Mouse (Mus musculus) gastrocnemius, postnatal 14 days (tissue): Measurements from ENCODE around the gene Skp1a. TPM values are rescaled to one million over a fixed set of nuclear protein-coding genes. Genes with fewer than 3 reads are reported as not detected.
"Not testable (repeated sequence)": the region's sequence is repeated elsewhere in the genome, so short reads cannot be mapped to it uniquely, and the experiment has no call there.

Experiments
- DNase-seq: peaks from one replicate; pipeline ENCODE4 v3.0.0; 2021; ENCODE audit warnings: mixed read lengths
- intact Hi-C: fragments of 180-260 bp; cut with DNase I; formaldehyde crosslinking; loops from one replicate; pipeline ENCODE4 v1.15.1; 2025; ENCODE audit warnings: low total_unique reads
- long read RNA-seq, 2 experiments: library from polyadenylated mRNA; stranded (forward); transcript quantifications; one replicate each; pipeline ENCODE4 v2.0.0; 2021
- total RNA-seq, 2 experiments: library from RNA; stranded (reverse); gene quantifications; 2 replicates each; pipeline ENCODE4 v1.2.3; 2021

The Skp1a gene
- 100 to 1,000 TPM; 244 to 247 TPM for total RNA-seq
- long read RNA-seq, experiment 1, transcript Skp1a-201 (6 exons, 1,440 nt): major isoform, 101 of 103 reads
- long read RNA-seq, experiment 1, partial matches to known transcripts: 0 of 103 reads
- long read RNA-seq, experiment 1, other reads (novel, unspliced or antisense): 2 of 103 reads
- long read RNA-seq, experiment 2, transcript Skp1a-201 (6 exons, 1,440 nt): major isoform, 104 of 110 reads
- long read RNA-seq, experiment 2, partial matches to known transcripts: 2 of 110 reads
- long read RNA-seq, experiment 2, other reads (novel, unspliced or antisense): 4 of 110 reads

DNA sequence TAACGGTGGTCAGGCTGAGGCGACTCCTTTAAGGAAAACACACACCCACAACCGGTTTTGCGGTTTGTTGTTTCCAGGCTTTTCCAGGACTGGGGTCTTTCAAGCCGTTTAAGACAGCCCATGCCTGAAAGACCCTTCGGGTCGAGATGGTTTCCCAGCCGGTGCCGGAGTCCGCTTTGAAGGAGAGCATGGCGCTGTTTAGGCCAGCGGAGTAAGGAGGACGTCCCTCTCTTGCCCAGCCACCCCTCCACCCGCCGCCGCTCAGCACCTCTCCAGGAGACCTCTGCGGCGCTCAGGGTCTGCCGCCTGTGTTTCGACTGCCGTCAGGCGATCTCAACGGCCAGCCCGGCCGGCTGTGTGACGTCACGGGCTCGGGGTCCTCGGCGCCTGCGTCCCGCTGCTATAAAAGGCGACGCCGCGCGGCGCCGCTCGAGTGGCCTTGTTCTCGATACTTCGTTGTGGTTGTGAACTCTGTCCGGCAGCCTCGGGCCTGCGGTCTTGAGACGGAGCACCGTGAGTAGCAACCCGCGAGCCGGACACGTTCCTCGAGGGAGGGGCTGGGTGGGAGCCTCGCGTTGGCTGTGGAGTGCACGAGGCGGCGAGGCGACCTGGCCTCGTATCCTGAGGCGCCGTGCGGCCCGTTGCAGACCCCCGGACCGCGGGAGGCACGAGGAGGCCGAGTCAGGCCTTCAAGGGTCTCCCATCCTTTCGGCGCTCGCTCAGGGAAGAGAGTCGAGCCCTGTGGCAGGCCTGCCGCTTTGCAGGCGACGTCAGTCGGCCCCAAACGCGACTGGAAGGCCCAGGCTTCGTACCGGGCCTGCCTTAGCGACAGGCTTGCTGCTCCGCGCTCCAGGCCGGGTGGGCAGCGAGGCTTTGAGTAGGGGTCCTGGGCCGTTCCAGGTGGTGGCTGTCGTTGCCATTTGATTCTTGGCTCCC lies at the start of gene Skp1a:
Gene Skp1a (plus strand): TSS at position 390 of the 936 bp plus-strand sequence.
- DNase-seq: peak; percentile 93
- intact Hi-C loops: no loop called here

GRCm38 (mm10) chr11:52196496-52197023 lies 35.2 kb upstream of the Skp1a start:
- DNase-seq, intact Hi-C loops: not testable (repeated sequence)

DNA sequence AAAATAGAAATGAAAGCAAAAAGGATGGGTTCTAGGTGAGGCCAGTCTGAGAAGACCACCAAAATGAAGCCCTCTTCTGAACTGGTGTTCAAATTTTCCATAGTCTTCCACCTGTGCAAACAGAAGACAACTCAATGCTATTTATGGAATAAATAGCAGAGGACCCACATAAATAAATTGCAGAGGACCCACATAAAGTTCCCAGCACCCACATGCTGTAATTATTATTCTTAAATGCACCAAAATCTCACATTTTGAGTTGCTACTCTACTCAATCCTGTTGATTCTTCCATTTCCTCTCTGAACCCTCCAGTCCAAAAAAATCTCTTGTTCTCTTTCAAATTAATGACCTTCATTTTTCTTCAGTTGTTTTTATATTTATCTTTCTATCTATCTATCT lies 17.9 kb upstream of the Skp1a start, which contains the start of gene Olfr1371:
Gene Olfr1371 (minus strand): TSS at position 101 of the 400 bp plus-strand sequence.
- intact Hi-C loops: no loop called here
- DNase-seq: no peak

- DNase-seq: peak; percentile 71
- intact Hi-C loops: loop anchor here (10.0 kb wide), 1 partner anchor 395 kb away; no protein-coding TSS in a partner anchor
These were observed 11.5 kb upstream of the Skp1a start for GRCm38 (mm10) chr11:52220282-52220681.

DNA sequence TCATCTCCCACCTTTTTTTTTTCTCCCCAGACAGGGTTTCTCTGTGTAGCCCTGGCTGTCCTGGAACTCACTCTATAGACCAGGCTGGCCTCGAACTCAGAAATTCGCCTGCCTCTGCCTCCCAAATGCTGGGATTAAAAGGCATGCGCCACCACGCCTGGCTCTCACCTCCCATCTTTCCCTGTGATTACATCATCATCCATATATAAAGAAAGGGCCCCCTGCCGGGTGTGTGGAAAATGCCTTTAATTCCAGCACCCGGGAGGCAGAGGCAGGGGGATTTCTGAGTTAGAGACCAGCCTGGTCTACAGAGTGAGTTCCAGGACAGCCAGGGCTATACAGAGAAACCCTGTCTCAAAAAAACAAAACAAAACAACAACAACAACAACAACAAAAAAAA lies 9.9 kb upstream of the Skp1a start:
- intact Hi-C loops: loop anchor here (10.0 kb wide), 1 partner anchor 397 kb away; no protein-coding TSS in a partner anchor
- DNase-seq: not testable (repeated sequence)

- DNase-seq: no peak
- intact Hi-C loops: loop anchor here (10.0 kb wide), 1 partner anchor 398 kb away; no protein-coding TSS in a partner anchor
These were observed 8.9 kb upstream of the Skp1a start for GRCm38 (mm10) chr11:52222891-52223290.

GRCm38 (mm10) chr11:52223968-52224682 lies 7.7 kb upstream of the Skp1a start:
- intact Hi-C loops: loop anchor here (10.0 kb wide), 1 partner anchor 399 kb away; no protein-coding TSS in a partner anchor
- DNase-seq: no peak

DNA sequence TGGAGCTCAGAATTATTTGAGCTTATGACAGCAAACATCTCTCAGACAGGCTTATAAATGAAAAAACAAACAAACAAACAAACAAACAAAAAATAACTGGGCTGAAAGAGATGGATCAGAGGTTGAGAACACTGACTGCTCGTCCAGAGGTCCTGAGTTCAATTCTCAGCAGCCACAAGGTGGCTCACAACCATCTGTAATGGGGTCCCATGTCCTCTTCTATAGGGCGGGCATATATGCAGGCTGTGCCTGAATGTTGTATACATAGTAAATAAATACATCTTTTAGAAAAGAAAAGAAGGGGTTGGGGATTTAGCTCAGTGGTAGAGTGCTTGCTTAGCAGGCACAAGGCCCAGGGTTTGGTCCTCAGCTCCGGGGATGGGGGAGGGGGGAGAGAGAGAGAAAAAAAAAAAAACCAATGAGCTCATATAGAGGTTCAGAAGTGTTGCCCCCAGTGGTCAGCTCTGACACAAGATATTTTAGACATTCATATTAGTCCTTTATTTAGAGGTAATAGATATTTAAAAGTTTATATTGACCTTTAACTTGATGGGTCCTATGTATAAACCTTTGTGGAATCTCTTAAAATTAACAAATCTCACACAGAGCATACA lies 5.7 kb upstream of the Skp1a start:
- no peak for DNase-seq
- intact Hi-C loops: loop anchor here (10.0 kb wide), 1 partner anchor 401 kb away; no protein-coding TSS in a partner anchor

DNA sequence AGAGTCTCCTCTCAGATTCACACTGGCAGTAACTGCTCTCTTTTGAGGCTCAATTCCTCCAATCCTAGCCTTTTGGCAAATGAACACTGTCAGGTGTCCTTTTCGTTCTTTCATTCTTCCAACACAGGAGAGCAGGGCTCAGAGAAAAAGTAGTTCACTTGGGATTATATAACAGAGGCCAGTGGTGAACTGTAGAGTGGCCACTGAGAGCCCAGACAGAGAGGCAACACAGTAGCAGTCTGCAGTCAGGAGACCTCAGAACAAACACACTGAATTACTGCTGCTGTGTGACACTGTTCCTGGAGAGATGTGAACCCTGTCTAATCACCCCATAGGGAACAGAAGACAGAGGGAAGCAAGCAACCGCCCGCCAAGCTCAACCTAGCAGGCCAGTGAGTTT lies 4.7 kb upstream of the Skp1a start:
- intact Hi-C loops: loop anchor here (10.0 kb wide), 1 partner anchor 402 kb away; no protein-coding TSS in a partner anchor
- no peak for DNase-seq

DNA sequence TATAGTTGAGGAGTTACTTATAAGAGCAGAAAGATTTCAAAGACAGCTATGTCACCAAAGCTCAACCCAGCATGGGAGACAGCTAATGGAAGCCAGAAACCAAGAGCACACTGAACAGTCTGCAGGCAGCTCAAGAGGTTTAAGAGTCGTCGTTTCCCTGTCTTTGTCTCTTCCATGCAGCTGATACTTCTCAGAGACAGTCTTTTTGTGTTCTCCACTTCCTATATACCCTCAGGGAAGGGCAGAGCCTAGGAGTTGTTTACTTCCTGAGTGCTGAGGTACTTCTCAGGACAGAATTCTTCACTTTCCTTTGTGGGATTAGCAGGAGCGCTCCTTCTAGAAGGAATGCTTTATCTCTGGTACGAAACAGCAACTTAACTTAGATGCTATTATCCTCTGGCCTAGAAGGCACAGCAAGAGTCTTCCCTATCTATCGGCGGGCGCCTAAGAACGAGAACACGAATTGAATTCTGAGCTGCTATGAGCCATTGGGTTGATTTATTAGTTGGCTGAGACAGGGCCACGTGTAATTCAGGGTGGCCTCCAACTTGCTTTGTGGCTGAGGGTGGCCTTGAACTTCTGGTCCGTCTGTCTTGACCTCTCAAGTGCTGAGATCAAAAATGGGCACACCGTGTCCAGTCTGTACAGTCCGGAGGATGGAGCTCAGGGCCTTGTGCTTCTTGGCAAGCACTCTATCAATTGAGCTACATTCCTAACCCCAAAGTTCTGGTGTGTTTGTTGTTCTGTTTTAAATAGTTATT lies 4.1 kb upstream of the Skp1a start:
- DNase-seq: no peak
- intact Hi-C loops: loop anchor here (10.0 kb wide), 1 partner anchor 403 kb away; no protein-coding TSS in a partner anchor

GRCm38 (mm10) chr11:52228722-52229448 lies 2.9 kb upstream of the Skp1a start:
- intact Hi-C loops: loop anchor here (10.0 kb wide), 1 partner anchor 404 kb away; no protein-coding TSS in a partner anchor
- DNase-seq: no peak

GRCm38 (mm10) chr11:52230694-52231093 lies 1.1 kb upstream of the Skp1a start:
- no peak for DNase-seq
- intact Hi-C loops: no loop called here

- intact Hi-C loops: no loop called here
These were observed 1.4 kb downstream of the Skp1a start for GRCm38 (mm10) chr11:52233043-52233653.

DNA sequence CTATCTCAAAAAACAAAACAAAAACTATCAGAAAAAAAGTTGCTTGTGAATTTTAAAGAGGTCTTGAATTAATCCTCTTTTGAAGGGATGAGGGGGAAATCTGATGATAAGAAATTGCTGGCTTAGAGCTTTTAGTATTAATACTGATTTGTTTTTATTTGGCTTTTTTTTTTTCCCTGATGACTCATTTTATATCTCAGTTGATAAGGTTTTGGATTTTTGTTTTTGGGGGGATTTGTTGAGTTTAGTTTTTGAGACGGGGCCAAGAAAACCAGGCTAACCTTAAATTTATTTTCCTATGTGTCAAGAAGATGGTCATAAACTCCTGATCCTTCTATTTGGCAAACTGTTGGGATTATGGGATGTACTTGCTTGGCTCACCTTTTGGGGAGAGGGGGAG lies 2.1 kb downstream of the Skp1a start:
- intact Hi-C loops: no loop called here
- no peak for DNase-seq

More at GRCm38 (mm10) chr11:52233043-52233653, 1.4 kb downstream of the Skp1a start:
- no peak for DNase-seq

- intact Hi-C loops: no loop called here
These were observed 2.7 kb downstream of the Skp1a start for GRCm38 (mm10) chr11:52234509-52234908.

GRCm38 (mm10) chr11:52240898-52241542 lies 9.2 kb downstream of the Skp1a start:
- intact Hi-C loops: no loop called here
- DNase-seq: no peak

More at GRCm38 (mm10) chr11:52234509-52234908, 2.7 kb downstream of the Skp1a start:
- no peak for DNase-seq
